Mouse (Mus musculus) layer of hippocampus, adult 18-20 months (tissue): Measurements from ENCODE around the gene 6030408B16Rik. TPM values are rescaled to one million over a fixed set of nuclear protein-coding genes. Genes with fewer than 3 reads are reported as not detected.
"Not testable (repeated sequence)": the region's sequence is repeated elsewhere in the genome, so short reads cannot be mapped to it uniquely, and the experiment has no call there.

Source experiments
- DNase-seq, 2 experiments: peaks; one replicate each; pipeline ENCODE4 v3.0.0; 2022; ENCODE audit warnings: low spot score in 2 of 2
- total RNA-seq, 2 experiments: library from RNA; stranded (reverse); gene quantifications; 2 replicates each; pipeline ENCODE4 v1.2.3; 2021

The 6030408B16Rik gene
- total RNA-seq, 2 experiments from 2014 or later: 0.27 to 0.66 TPM

- DNase-seq: no peak
These were observed 27.6 kb downstream of the 6030408B16Rik start for GRCm38 (mm10) chr15:101320618-101321041.

GRCm38 (mm10) chr15:101321126-101321525, 28.1 kb downstream of the 6030408B16Rik start:
- DNase-seq: no peak

GRCm38 (mm10) chr15:101322106-101322505, 29.1 kb downstream of the 6030408B16Rik start:
- DNase-seq: no peak

GRCm38 (mm10) chr15:101322640-101323039, 29.6 kb downstream of the 6030408B16Rik start:
- no peak for DNase-seq

GRCm38 (mm10) chr15:101323511-101323910, 30.5 kb downstream of the 6030408B16Rik start:
- no peak for DNase-seq

- DNase-seq: not testable (repeated sequence)
These were observed 31.4 kb downstream of the 6030408B16Rik start for GRCm38 (mm10) chr15:101324409-101324808.

- DNase-seq: no peak
These were observed 33.1 kb downstream of the 6030408B16Rik start for GRCm38 (mm10) chr15:101325991-101326534.

GRCm38 (mm10) chr15:101327282-101327681, 34.3 kb downstream of the 6030408B16Rik start:
- peak; percentile 72 to 85 for DNase-seq

GRCm38 (mm10) chr15:101328876-101329563, 36.0 kb downstream of the 6030408B16Rik start:
- DNase-seq: no peak

- DNase-seq: no peak
These were observed 36.5 kb downstream of the 6030408B16Rik start for GRCm38 (mm10) chr15:101329564-101329892.

- no peak for DNase-seq
These were observed 38.1 kb downstream of the 6030408B16Rik start for GRCm38 (mm10) chr15:101331090-101331489.

GRCm38 (mm10) chr15:101332370-101332769, 39.4 kb downstream of the 6030408B16Rik start:
- DNase-seq: no peak

- DNase-seq: no peak
These were observed 40.2 kb downstream of the 6030408B16Rik start for GRCm38 (mm10) chr15:101333165-101333564.

GRCm38 (mm10) chr15:101333648-101334047, 40.6 kb downstream of the 6030408B16Rik start:
- no peak for DNase-seq

GRCm38 (mm10) chr15:101336474-101337174, 43.6 kb downstream of the 6030408B16Rik start:
- DNase-seq: no peak

- no peak for DNase-seq
These were observed 45.3 kb downstream of the 6030408B16Rik start for GRCm38 (mm10) chr15:101338359-101338758.

GRCm38 (mm10) chr15:101339537-101339936, 46.5 kb downstream of the 6030408B16Rik start:
- peak; percentile 68 to 93 for DNase-seq

- peak; percentile 27 to 68 for DNase-seq
These were observed 48.9 kb downstream of the 6030408B16Rik start for GRCm38 (mm10) chr15:101341797-101342515.
